Mouse (Mus musculus) MEL (cell line): ENCODE measurements around the gene Nol12. TPM values are rescaled to one million over a fixed set of nuclear protein-coding genes. Genes with fewer than 3 reads are reported as not detected.
A peak's percentile ranks its signal among the peaks of the same experiment; 100 is the strongest.

Source experiments
- DNase-seq: peaks from one replicate; pipeline ENCODE4 v3.0.0; 2011; ENCODE audit warnings: low read depth, low spot score
- H3K27ac ChIP-seq: 2 replicates; pipeline ENCODE4 v1.5.1; 2012; ENCODE audit warnings: low read depth, mild to moderate bottlenecking, control low read depth, low read length, moderate library complexity; ENCODE audit not compliant: control insufficient read depth
- H3K27me3 ChIP-seq, 2 experiments: fragments of 150-350 bp in 1 of 2; sonication (generic) in 1 of 2; 2 replicates each; pipeline ENCODE4 v1.6.1; 2012; ENCODE audit warnings: low read length in 2 of 2, mild to moderate bottlenecking in 2 of 2, improper control_type of control experiment in 1 of 2, moderate library complexity in 1 of 2; ENCODE audit not compliant: insufficient read depth in 2 of 2, control insufficient read depth in 1 of 2
- H3K36me3 ChIP-seq, 2 experiments: 2 replicates each; pipeline ENCODE4 v1.6.1; 2012 to 2014; ENCODE audit warnings: low read length in 2 of 2, improper control_type of control experiment in 1 of 2, inconsistent platforms in 1 of 2, mild to moderate bottlenecking in 1 of 2; ENCODE audit not compliant: insufficient read depth in 2 of 2, control insufficient read depth in 1 of 2
- H3K4me1 ChIP-seq, 2 experiments: fragments of 150-350 bp in 1 of 2; sonication (generic) in 1 of 2; 2 replicates each; pipeline ENCODE4 v1.6.1; 2012; ENCODE audit warnings: low read length in 2 of 2, improper control_type of control experiment in 1 of 2, mild to moderate bottlenecking in 1 of 2; ENCODE audit not compliant: insufficient read depth in 2 of 2, control insufficient read depth in 1 of 2
- H3K4me3 ChIP-seq, 2 experiments: fragments of 150-350 bp in 1 of 2; sonication (generic) in 1 of 2; 2 replicates each; pipeline ENCODE4 v1.5.1; 2012; ENCODE audit warnings: low read depth in 2 of 2, low read length in 2 of 2, mild to moderate bottlenecking in 2 of 2, moderate library complexity in 2 of 2, control low read depth in 1 of 2, improper control_type of control experiment in 1 of 2; ENCODE audit not compliant: control insufficient read depth in 1 of 2, insufficient read depth in 1 of 2
- H3K79me2 ChIP-seq: 2 replicates; pipeline ENCODE4 v1.6.1; 2012; ENCODE audit warnings: mild to moderate bottlenecking, low read length, moderate library complexity; ENCODE audit not compliant: control insufficient read depth, poor library complexity, insufficient read depth
- H3K9ac ChIP-seq: 2 replicates; pipeline ENCODE4 v1.6.1; 2012; ENCODE audit warnings: low read depth, mild to moderate bottlenecking, control low read depth, low read length, moderate library complexity; ENCODE audit not compliant: control insufficient read depth, poor library complexity, severe bottlenecking
- H3K9me3 ChIP-seq: fragments of 150-350 bp; sonication (generic); replicated peaks from 2 replicates; pipeline ENCODE4 v1.6.1; 2012; ENCODE audit warnings: mild to moderate bottlenecking, low read length, improper control_type of control experiment, moderate library complexity; ENCODE audit not compliant: insufficient read depth
- BHLHE40 ChIP-seq: IDR thresholded peaks from 2 replicates; pipeline ENCODE4 v1.6.1; 2012; ENCODE audit warnings: low read depth, mild to moderate bottlenecking, inconsistent platforms, low read length, improper control_type of control experiment, borderline replicate concordance
- CHD1 ChIP-seq: IDR thresholded peaks from 2 replicates; pipeline ENCODE4 v1.6.1; 2012; ENCODE audit warnings: low read depth, mild to moderate bottlenecking, inconsistent platforms, low read length, improper control_type of control experiment
- CHD2 ChIP-seq: IDR thresholded peaks from 2 replicates; pipeline ENCODE4 v1.6.1; 2011; ENCODE audit warnings: low read length, improper control_type of control experiment
- CTCF ChIP-seq, 3 experiments: IDR thresholded peaks in 2 of 3; conservative IDR thresholded peaks in 1 of 3; 2 replicates each; pipeline ENCODE4 v1.5.1; 2011 to 2012; ENCODE audit warnings: low read length in 3 of 3, low read depth in 2 of 3, mild to moderate bottlenecking in 2 of 3, improper control_type of control experiment in 1 of 3, inconsistent platforms in 1 of 3, mixed read lengths in 1 of 3, moderate library complexity in 1 of 3; ENCODE audit not compliant: control insufficient read depth in 1 of 3, insufficient read depth in 1 of 3, poor library complexity in 1 of 3, severe bottlenecking in 1 of 3
- E2F4 ChIP-seq: IDR thresholded peaks from 2 replicates; pipeline ENCODE4 v1.6.1; 2011; ENCODE audit warnings: low read depth, low read length, improper control_type of control experiment, borderline replicate concordance
- ELF1 ChIP-seq: IDR thresholded peaks from 2 replicates; pipeline ENCODE4 v1.6.1; 2014; ENCODE audit warnings: low read depth, mild to moderate bottlenecking, inconsistent platforms, low read length, improper control_type of control experiment, moderate library complexity
- EP300 ChIP-seq, 2 experiments: IDR thresholded peaks; 2 replicates each; pipeline ENCODE4 v1.6.1; 2011; ENCODE audit warnings: improper control_type of control experiment in 2 of 2, low read length in 2 of 2, low read depth in 1 of 2, mild to moderate bottlenecking in 1 of 2
- ETS1 ChIP-seq: IDR thresholded peaks from 2 replicates; pipeline ENCODE4 v1.6.1; 2012; ENCODE audit warnings: low read depth, mild to moderate bottlenecking, inconsistent platforms, low read length, improper control_type of control experiment, moderate library complexity
- GATA1 ChIP-seq: IDR thresholded peaks from 2 replicates; pipeline ENCODE4 v1.6.1; 2011; ENCODE audit warnings: low read depth, low read length, improper control_type of control experiment
- JUND ChIP-seq: IDR thresholded peaks from 2 replicates; pipeline ENCODE4 v1.6.1; 2011; ENCODE audit warnings: low read depth, mild to moderate bottlenecking, improper control_type of control experiment, low read length
- MAX ChIP-seq: IDR thresholded peaks from 2 replicates; pipeline ENCODE4 v1.6.1; 2011; ENCODE audit warnings: low read length, improper control_type of control experiment
- MAZ ChIP-seq: IDR thresholded peaks from 2 replicates; pipeline ENCODE4 v1.6.1; 2012; ENCODE audit warnings: low read depth, mild to moderate bottlenecking, inconsistent platforms, low read length, improper control_type of control experiment
- MXI1 ChIP-seq: IDR thresholded peaks from 2 replicates; pipeline ENCODE4 v1.6.1; 2011; ENCODE audit warnings: mild to moderate bottlenecking, low read depth, low read length, improper control_type of control experiment
- MYB ChIP-seq: IDR thresholded peaks from 2 replicates; pipeline ENCODE4 v1.6.1; 2011; ENCODE audit warnings: mild to moderate bottlenecking, low read depth, low read length, improper control_type of control experiment
- MYC ChIP-seq: IDR thresholded peaks from 2 replicates; pipeline ENCODE4 v1.6.1; 2011; ENCODE audit warnings: low read depth, mild to moderate bottlenecking, low read length, improper control_type of control experiment, moderate library complexity
- NRF1 ChIP-seq: IDR thresholded peaks from 2 replicates; pipeline ENCODE4 v1.6.1; 2014; ENCODE audit warnings: low read depth, mild to moderate bottlenecking, inconsistent platforms, low read length, improper control_type of control experiment, moderate library complexity; ENCODE audit not compliant: poor library complexity, insufficient read depth, severe bottlenecking
- POLR2AphosphoS2 ChIP-seq: IDR thresholded peaks from 2 replicates; pipeline ENCODE4 v1.6.1; 2011; ENCODE audit warnings: low read length, improper control_type of control experiment
- POLR2AphosphoS5 ChIP-seq: IDR thresholded peaks from 2 replicates; pipeline ENCODE4 v1.6.1; 2012; ENCODE audit warnings: low read depth, borderline replicate concordance, mild to moderate bottlenecking, inconsistent platforms, low read length, moderate library complexity, mixed read lengths
- RAD21 ChIP-seq: IDR thresholded peaks from 2 replicates; pipeline ENCODE4 v1.6.1; 2011; ENCODE audit warnings: mild to moderate bottlenecking, low read depth, low read length, improper control_type of control experiment
- RCOR1 ChIP-seq: IDR thresholded peaks from 2 replicates; pipeline ENCODE4 v1.6.1; 2012; ENCODE audit warnings: low read depth, mild to moderate bottlenecking, inconsistent platforms, low read length, improper control_type of control experiment
- SIN3A ChIP-seq: IDR thresholded peaks from 2 replicates; pipeline ENCODE4 v1.6.1; 2012; ENCODE audit warnings: low read length, improper control_type of control experiment, inconsistent platforms
- TAL1 ChIP-seq: IDR thresholded peaks from 2 replicates; pipeline ENCODE4 v1.6.1; 2012; ENCODE audit warnings: mild to moderate bottlenecking, inconsistent platforms, low read length, moderate library complexity, mixed read lengths
- TBP ChIP-seq: IDR thresholded peaks from 2 replicates; pipeline ENCODE4 v1.8.0; 2011; ENCODE audit warnings: low read depth, low read length, improper control_type of control experiment
- USF1 ChIP-seq: IDR thresholded peaks from 2 replicates; pipeline ENCODE4 v1.6.1; 2014; ENCODE audit warnings: low read depth, mild to moderate bottlenecking, inconsistent platforms, low read length, improper control_type of control experiment, moderate library complexity
- USF2 ChIP-seq, 2 experiments: IDR thresholded peaks; 2 replicates each; pipeline ENCODE4 v1.6.1; 2011 to 2012; ENCODE audit warnings: improper control_type of control experiment in 2 of 2, low read length in 2 of 2, borderline replicate concordance in 1 of 2, inconsistent platforms in 1 of 2, low read depth in 1 of 2, mild to moderate bottlenecking in 1 of 2; ENCODE audit not compliant: insufficient read depth in 1 of 2
- ZKSCAN1 ChIP-seq: IDR thresholded peaks from 2 replicates; pipeline ENCODE4 v1.6.1; 2012; ENCODE audit warnings: low read depth, mild to moderate bottlenecking, inconsistent platforms, low read length, improper control_type of control experiment, moderate library complexity
- ZMIZ1 ChIP-seq: IDR thresholded peaks from 2 replicates; pipeline ENCODE4 v1.6.1; 2012; ENCODE audit warnings: low read depth, mild to moderate bottlenecking, inconsistent platforms, low read length, improper control_type of control experiment, moderate library complexity
- polyA plus RNA-seq, 2 experiments: library from polyadenylated mRNA; stranded (reverse) in 1 of 2; unstranded in 1 of 2; fragments of >175 nt in 1 of 2; fragments of >200 nt in 1 of 2; gene quantifications; 2 replicates each; pipeline versions ENCODE4 v1.2.1 to v1.2.4; 2012; ENCODE audit warnings: low replicate concordance in 2 of 2, low read depth in 1 of 2; ENCODE audit not compliant: insufficient read length in 2 of 2, insufficient read depth in 1 of 2, missing spikeins in 1 of 2
- total RNA-seq: library from RNA; depleted of rRNA; stranded (reverse); fragments of 300-350 nt; gene quantifications from 2 replicates; pipeline ENCODE4 v1.2.3, GENCODE M21; 2012

The Nol12 gene
- total and polyA plus RNA-seq, 3 experiments, result 40.8 to 127 TPM; not detected in 1

- Histone ChIP-seq H3K27me3 (no peaks in the 10 kb centered on the region), H3K27ac (peak overlapping the region; percentile 87), H3K36me3 (peaks cover 0 to 28% of the 10 kb centered on the region in 2 experiments; a peak in 2 of 4 replicates), H3K9ac (peak overlapping the region; percentile 74), H3K79me2 (peaks cover 10% of the 10 kb centered on the region), H3K9me3 (no peaks in the 10 kb centered on the region), H3K4me3 (peak overlapping the region; percentile 68 to 75), H3K4me1 (peaks cover 3 to 40% of the 10 kb centered on the region in 2 experiments; a peak in 3 of 4 replicates)
- peak; percentile 68 for DNase-seq
- TF ChIP-seq MAX (0 out of 2 replicates have a peak, but pooled peaks have one; percentile 28), POLR2AphosphoS2 (no peak), MXI1 (peak; percentile 3; the same call in 1 of the 2 replicates), CHD1 (peak; percentile 84; the same call in 1 of the 2 replicates)
These were observed 7.5 kb upstream of the Nol12 start for GRCm38 (mm10) chr15:78927021-78927787.

- Histone ChIP-seq H3K27ac (peak overlapping the region; percentile 87), H3K9me3 (no peaks in the 10 kb centered on the region), H3K4me1 (peaks cover 3 to 37% of the 10 kb centered on the region in 2 experiments; a peak in 3 of 4 replicates), H3K36me3 (peaks cover 0 to 22% of the 10 kb centered on the region in 2 experiments; a peak in 2 of 4 replicates), H3K4me3 (peak overlapping the region; percentile 68 to 75), H3K79me2 (peaks cover 10% of the 10 kb centered on the region), H3K9ac (peak overlapping the region; percentile 74), H3K27me3 (no peaks in the 10 kb centered on the region)
- peak; percentile 97 for DNase-seq
- TF ChIP-seq USF2 (IDR thresholded peaks at IDR 0.05; ENCODE audit: borderline replicate concordance in 1 of 2, insufficient read depth in 1 of 2, low read depth in 1 of 2, low read length in 2 of 2) (no peak), CHD2 (no peak), MAZ (peak; percentile 90; the same call in 1 of the 2 replicates), CTCF (IDR thresholded peaks at IDR 0.05 in 2 of 3, conservative IDR thresholded peaks at IDR 0.05 in 1 of 3; ENCODE audit: control insufficient read depth in 1 of 3, insufficient read depth in 1 of 3, low read depth in 2 of 3, low read length in 3 of 3, poor library complexity in 1 of 3, severe bottlenecking in 1 of 3) (no peak), ETS1 (peak; percentile 95), TBP (0 out of 2 replicates have a peak, but pooled peaks have one; percentile 41), GATA1 (no peak), POLR2AphosphoS5 (no peak), ZMIZ1 (peak; percentile 33; the same call in 1 of the 2 replicates), NRF1 (no peak), E2F4 (no peak; the same call in 1 of the 2 replicates), USF1 (no peak; the same call in 1 of the 2 replicates), SIN3A (peak; percentile 86), ELF1 (0 out of 2 replicates have a peak, but pooled peaks have one; percentile 33), MAX (no peak; the same call in none of the 2 replicates), CHD1 (no peak), JUND (peak; percentile 73; the same call in 1 of the 2 replicates), MYC (no peak), ZKSCAN1 (no peak), BHLHE40 (peak; percentile 38; the same call in 1 of the 2 replicates), POLR2AphosphoS2 (no peak), RCOR1 (peak; percentile 75; the same call in 1 of the 2 replicates), TAL1 (peak; percentile 55; the same call in 1 of the 2 replicates), MXI1 (peak; percentile 55; the same call in 1 of the 2 replicates), RAD21 (no peak), MYB (peak; percentile 84), EP300 (IDR thresholded peaks at IDR 0.05; ENCODE audit: low read depth in 1 of 2, low read length in 2 of 2) (peak; percentile 57 to 85; a peak in 3 of 4 replicates)
These were observed 6.8 kb upstream of the Nol12 start for GRCm38 (mm10) chr15:78927788-78928457.
